Mouse (Mus musculus): ENCODE measurements around the gene Ncor1. TPM values are rescaled to one million over a fixed set of nuclear protein-coding genes. Genes with fewer than 3 reads are reported as not detected.
"Not testable (repeated sequence)": the region's sequence is repeated elsewhere in the genome, so short reads cannot be mapped to it uniquely, and the experiment has no call there.

Ncor1 gene
- polyA plus RNA-seq, 1 experiment from 2014 or later: 203 TPM

- no peak overlapping the region for H3K27ac ChIP-seq (ENCODE audit: low read depth, low read length)
- H3K4me2 ChIP-seq (replicated peaks; ENCODE audit: low read depth, low read length): no peak overlapping the region
- ATAC-seq (ENCODE audit: low FRiP score, low TSS enrichment): no peak
- no peak overlapping the region for H3K9ac ChIP-seq (ENCODE audit: low read depth, low read length)
- H3K27me3 ChIP-seq (ENCODE audit: control insufficient read depth, insufficient read depth, low read length): no peaks in the 10 kb centered on the region
- WGBS: 94% methylated on average over 10 of the region's 10 CpGs
- H3K4me3 ChIP-seq (ENCODE audit: low read length): no peak overlapping the region
- no peaks in the 10 kb centered on the region for H3K4me1 ChIP-seq (ENCODE audit: control insufficient read depth, insufficient read depth, low read length)
- H3K36me3 ChIP-seq (ENCODE audit: control insufficient read depth, insufficient read depth, low read length): no peaks in the 10 kb centered on the region
- no peaks in the 10 kb centered on the region for H3K9me3 ChIP-seq (ENCODE audit: control insufficient read depth, low read length)
These were observed 29.4 kb upstream of the Ncor1 start for GRCm38 (mm10) chr11:62487540-62488350.

- ATAC-seq (ENCODE audit: low FRiP score, low TSS enrichment): no peak
- H3K27me3 ChIP-seq (ENCODE audit: control insufficient read depth, insufficient read depth, low read length): no peaks in the 10 kb centered on the region
- no peak overlapping the region for H3K27ac ChIP-seq (ENCODE audit: low read depth, low read length)
- no peaks in the 10 kb centered on the region for H3K36me3 ChIP-seq (ENCODE audit: control insufficient read depth, insufficient read depth, low read length)
- H3K9me3 ChIP-seq (ENCODE audit: control insufficient read depth, low read length): no peaks in the 10 kb centered on the region
- H3K9ac ChIP-seq (ENCODE audit: low read depth, low read length): no peak overlapping the region
- no peaks in the 10 kb centered on the region for H3K4me1 ChIP-seq (ENCODE audit: control insufficient read depth, insufficient read depth, low read length)
- WGBS: 97% methylated on average over 1 of the region's 1 CpGs
- H3K4me3 ChIP-seq (ENCODE audit: low read length): no peak overlapping the region
- no peak overlapping the region for H3K4me2 ChIP-seq (replicated peaks; ENCODE audit: low read depth, low read length)
These were observed 28.6 kb upstream of the Ncor1 start for GRCm38 (mm10) chr11:62486949-62487348.

GRCm38 (mm10) chr11:62479581-62479980, 21.2 kb upstream of the Ncor1 start:
- ATAC-seq (ENCODE audit: low FRiP score, low TSS enrichment): no peak
- H3K27me3 ChIP-seq (ENCODE audit: control insufficient read depth, insufficient read depth, low read length): no peaks in the 10 kb centered on the region
- H3K9me3 ChIP-seq (ENCODE audit: control insufficient read depth, low read length): no peaks in the 10 kb centered on the region
- no peak overlapping the region for H3K4me2 ChIP-seq (replicated peaks; ENCODE audit: low read depth, low read length)
- H3K27ac ChIP-seq (ENCODE audit: low read depth, low read length): no peak overlapping the region
- no peak overlapping the region for H3K4me3 ChIP-seq (ENCODE audit: low read length)
- WGBS: 85% methylated on average over 5 of the region's 5 CpGs
- H3K36me3 ChIP-seq (ENCODE audit: control insufficient read depth, insufficient read depth, low read length): no peaks in the 10 kb centered on the region
- no peaks in the 10 kb centered on the region for H3K4me1 ChIP-seq (ENCODE audit: control insufficient read depth, insufficient read depth, low read length)
- no peak overlapping the region for H3K9ac ChIP-seq (ENCODE audit: low read depth, low read length)

- WGBS: 80% methylated on average over 6 of the region's 6 CpGs
- H3K36me3 ChIP-seq (ENCODE audit: control insufficient read depth, insufficient read depth, low read length): no peaks in the 10 kb centered on the region
- no peaks in the 10 kb centered on the region for H3K27me3 ChIP-seq (ENCODE audit: control insufficient read depth, insufficient read depth, low read length)
- H3K4me3 ChIP-seq (ENCODE audit: low read length): no peak overlapping the region
- no peaks in the 10 kb centered on the region for H3K4me1 ChIP-seq (ENCODE audit: control insufficient read depth, insufficient read depth, low read length)
- no peaks in the 10 kb centered on the region for H3K9me3 ChIP-seq (ENCODE audit: control insufficient read depth, low read length)
- no peak overlapping the region for H3K4me2 ChIP-seq (replicated peaks; ENCODE audit: low read depth, low read length)
- ATAC-seq (ENCODE audit: low FRiP score, low TSS enrichment): no peak
- H3K27ac ChIP-seq (ENCODE audit: low read depth, low read length): no peak overlapping the region
- H3K9ac ChIP-seq (ENCODE audit: low read depth, low read length): no peak overlapping the region
These were observed 20.6 kb upstream of the Ncor1 start for GRCm38 (mm10) chr11:62478931-62479330.

GRCm38 (mm10) chr11:62476156-62476555, 17.8 kb upstream of the Ncor1 start:
- Histone ChIP-seq H3K4me1 (ENCODE audit: control insufficient read depth, insufficient read depth, low read length) (no peaks in the 10 kb centered on the region), H3K4me2 (replicated peaks; ENCODE audit: low read depth, low read length) (no peak overlapping the region), H3K4me3 (ENCODE audit: low read length) (no peak overlapping the region), H3K27me3 (ENCODE audit: control insufficient read depth, insufficient read depth, low read length) (no peaks in the 10 kb centered on the region), H3K9me3 (ENCODE audit: control insufficient read depth, low read length) (no peaks in the 10 kb centered on the region), H3K27ac (ENCODE audit: low read depth, low read length) (no peak overlapping the region), H3K9ac (ENCODE audit: low read depth, low read length) (no peak overlapping the region), H3K36me3 (ENCODE audit: control insufficient read depth, insufficient read depth, low read length) (no peaks in the 10 kb centered on the region)
- ATAC-seq (ENCODE audit: low FRiP score, low TSS enrichment): no peak
- 93% methylated on average over 4 of the region's 4 CpGs for WGBS

- WGBS: 93% methylated on average over 5 of the region's 5 CpGs
- H3K4me2 ChIP-seq (replicated peaks; ENCODE audit: low read depth, low read length): no peak overlapping the region
- no peaks in the 10 kb centered on the region for H3K4me1 ChIP-seq (ENCODE audit: control insufficient read depth, insufficient read depth, low read length)
- no peak for ATAC-seq (ENCODE audit: low FRiP score, low TSS enrichment)
- H3K4me3 ChIP-seq (ENCODE audit: low read length): no peak overlapping the region
- H3K27ac ChIP-seq (ENCODE audit: low read depth, low read length): no peak overlapping the region
- H3K36me3 ChIP-seq (ENCODE audit: control insufficient read depth, insufficient read depth, low read length): no peaks in the 10 kb centered on the region
- no peaks in the 10 kb centered on the region for H3K27me3 ChIP-seq (ENCODE audit: control insufficient read depth, insufficient read depth, low read length)
- H3K9me3 ChIP-seq (ENCODE audit: control insufficient read depth, low read length): no peaks in the 10 kb centered on the region
- no peak overlapping the region for H3K9ac ChIP-seq (ENCODE audit: low read depth, low read length)
These were observed 15.2 kb upstream of the Ncor1 start for GRCm38 (mm10) chr11:62473516-62473915.

GRCm38 (mm10) chr11:62470451-62470850, 12.1 kb upstream of the Ncor1 start:
- Histone ChIP-seq H3K4me1 (ENCODE audit: control insufficient read depth, insufficient read depth, low read length) (no peaks in the 10 kb centered on the region), H3K4me2 (replicated peaks; ENCODE audit: low read depth, low read length) (no peak overlapping the region), H3K9me3 (ENCODE audit: control insufficient read depth, low read length) (no peaks in the 10 kb centered on the region), H3K36me3 (ENCODE audit: control insufficient read depth, insufficient read depth, low read length) (no peaks in the 10 kb centered on the region), H3K9ac (ENCODE audit: low read depth, low read length) (no peak overlapping the region), H3K27me3 (ENCODE audit: control insufficient read depth, insufficient read depth, low read length) (no peaks in the 10 kb centered on the region), H3K4me3 (ENCODE audit: low read length) (no peak overlapping the region), H3K27ac (ENCODE audit: low read depth, low read length) (no peak overlapping the region)
- no peak for ATAC-seq (ENCODE audit: low FRiP score, low TSS enrichment)
- WGBS: 90% methylated on average over 6 of the region's 6 CpGs

GRCm38 (mm10) chr11:62467289-62467688, 8.9 kb upstream of the Ncor1 start:
- H3K36me3 ChIP-seq (ENCODE audit: control insufficient read depth, insufficient read depth, low read length); H3K4me3 ChIP-seq (ENCODE audit: low read length); H3K27me3 ChIP-seq (ENCODE audit: control insufficient read depth, insufficient read depth, low read length); H3K9ac ChIP-seq (ENCODE audit: low read depth, low read length); H3K27ac ChIP-seq (ENCODE audit: low read depth, low read length); H3K4me1 ChIP-seq (ENCODE audit: control insufficient read depth, insufficient read depth, low read length); ATAC-seq (ENCODE audit: low FRiP score, low TSS enrichment); H3K9me3 ChIP-seq (ENCODE audit: control insufficient read depth, low read length); H3K4me2 ChIP-seq (replicated peaks; ENCODE audit: low read depth, low read length): not testable (repeated sequence)

- H3K27ac ChIP-seq (ENCODE audit: low read depth, low read length): no peak overlapping the region
- 78% methylated on average over 3 of the region's 3 CpGs for WGBS
- no peaks in the 10 kb centered on the region for H3K4me1 ChIP-seq (ENCODE audit: control insufficient read depth, insufficient read depth, low read length)
- H3K9ac ChIP-seq (ENCODE audit: low read depth, low read length): no peak overlapping the region
- no peaks in the 10 kb centered on the region for H3K27me3 ChIP-seq (ENCODE audit: control insufficient read depth, insufficient read depth, low read length)
- no peak for ATAC-seq (ENCODE audit: low FRiP score, low TSS enrichment)
- H3K9me3 ChIP-seq (ENCODE audit: control insufficient read depth, low read length): no peaks in the 10 kb centered on the region
- H3K4me2 ChIP-seq (replicated peaks; ENCODE audit: low read depth, low read length): no peak overlapping the region
- no peak overlapping the region for H3K4me3 ChIP-seq (ENCODE audit: low read length)
- no peaks in the 10 kb centered on the region for H3K36me3 ChIP-seq (ENCODE audit: control insufficient read depth, insufficient read depth, low read length)
These were observed 8.2 kb upstream of the Ncor1 start for GRCm38 (mm10) chr11:62466546-62466945.

All from kidney, embryonic 14.5 days (tissue).